19 mouse cellular contexts compared by ENCODE assay signal in genomic region chr1:131195653-131196052, GRCm38 (mm10). TPM values are rescaled to one million over a fixed set of nuclear protein-coding genes. Genes with fewer than 3 reads are reported as not detected.
DNase-seq lines count a peak whose midpoint lies in the region; ATAC-seq and TF ChIP-seq lines count a peak whose summit lies in the region.
"Had no signal": no experiment of that assay in that cellular context is flagged by ENCODE, and none has a peak within 500 bp of the region (broad histone marks: within the 10 kb centered on the region; RNA-seq: fewer than 3 reads in every experiment).

No protein-coding gene starts in this region.

- no peaks in the 10 kb centered on the region for H3K27me3 ChIP-seq in intestine, embryonic 14.5 days (replicated peaks; ENCODE audit: control insufficient read depth, insufficient read depth, low read length)
- H3K27me3 ChIP-seq in intestine, embryonic 16.5 days (replicated peaks; ENCODE audit: control insufficient read depth, insufficient read depth, low read length): no peaks in the 10 kb centered on the region
- H3K27me3 ChIP-seq in stomach, embryonic 14.5 days (ENCODE audit: control insufficient read depth, insufficient read depth, low read length): no peaks in the 10 kb centered on the region
- no peaks in the 10 kb centered on the region for H3K27me3 ChIP-seq in forebrain, postnatal 0 days (ENCODE audit: insufficient read depth, low read length)
- H3K27me3 ChIP-seq: embryonic facial prominence, embryonic 12.5 days; forebrain, embryonic 12.5 days; heart, embryonic 13.5 days had no signal

- no peaks in the 10 kb centered on the region for H3K9me3 ChIP-seq in intestine, embryonic 14.5 days (ENCODE audit: control insufficient read depth, low read length)
- H3K9me3 ChIP-seq in intestine, embryonic 16.5 days (ENCODE audit: control insufficient read depth, low read length): no peaks in the 10 kb centered on the region
- H3K9me3 ChIP-seq in stomach, embryonic 14.5 days (ENCODE audit: control insufficient read depth, low read depth, low read length): no peaks in the 10 kb centered on the region
- no peaks in the 10 kb centered on the region for H3K9me3 ChIP-seq in forebrain, postnatal 0 days (ENCODE audit: low read length)
- H3K9me3 ChIP-seq: embryonic facial prominence, embryonic 12.5 days; forebrain, embryonic 12.5 days; heart, embryonic 13.5 days; hindbrain, embryonic 12.5 days had no signal

- peaks cover 9% of the 10 kb centered on the region; the same call in 1 of the 2 replicates for H3K4me1 ChIP-seq in intestine, embryonic 14.5 days (replicated peaks; ENCODE audit: control insufficient read depth, insufficient read depth, low read length)
- peaks cover 8% of the 10 kb centered on the region; the same call in 1 of the 2 replicates for H3K4me1 ChIP-seq in intestine, embryonic 16.5 days (ENCODE audit: control insufficient read depth, insufficient read depth, low read length)
- peaks cover 14% of the 10 kb centered on the region for H3K4me1 ChIP-seq in stomach, embryonic 14.5 days (ENCODE audit: control insufficient read depth, insufficient read depth, low read length)
- no peaks in the 10 kb centered on the region for H3K4me1 ChIP-seq in forebrain, postnatal 0 days (ENCODE audit: insufficient read depth)
- H3K4me1 ChIP-seq: forebrain, embryonic 12.5 days; hindbrain, embryonic 12.5 days had no signal

- no peaks in the 10 kb centered on the region for H3K36me3 ChIP-seq in intestine, embryonic 14.5 days (ENCODE audit: control insufficient read depth, insufficient read depth, low read length)
- no peaks in the 10 kb centered on the region for H3K36me3 ChIP-seq in intestine, embryonic 16.5 days (ENCODE audit: control insufficient read depth, insufficient read depth, low read length)
- no peaks in the 10 kb centered on the region for H3K36me3 ChIP-seq in stomach, embryonic 14.5 days (ENCODE audit: control insufficient read depth, insufficient read depth, low read length)
- no peaks in the 10 kb centered on the region for H3K36me3 ChIP-seq in forebrain, postnatal 0 days (ENCODE audit: insufficient read depth)
- H3K36me3 ChIP-seq: embryonic facial prominence, embryonic 12.5 days; forebrain, embryonic 12.5 days; heart, embryonic 13.5 days; hindbrain, embryonic 12.5 days had no signal

- no peak overlapping the region for H3K4me2 ChIP-seq in intestine, embryonic 14.5 days (ENCODE audit: low read length)
- H3K4me2 ChIP-seq in intestine, embryonic 16.5 days (ENCODE audit: low read depth, low read length): no peak overlapping the region
- no peak overlapping the region for H3K4me2 ChIP-seq in stomach, embryonic 14.5 days (replicated peaks; ENCODE audit: low read depth, low read length)
- H3K4me2 ChIP-seq in forebrain, postnatal 0 days (ENCODE audit: low read depth): no peak overlapping the region
- H3K4me2 ChIP-seq: embryonic facial prominence, embryonic 12.5 days; forebrain, embryonic 12.5 days; heart, embryonic 13.5 days; hindbrain, embryonic 12.5 days had no signal

- no peak for ATAC-seq in intestine, embryonic 14.5 days (replicated peaks; ENCODE audit: low FRiP score, low TSS enrichment, low read depth)
- ATAC-seq in intestine, embryonic 16.5 days: no peak
- ATAC-seq in stomach, embryonic 14.5 days (ENCODE audit: insufficient number of reproducible peaks, insufficient read depth, low FRiP score, low read depth): no peak
- no peak for ATAC-seq in forebrain, postnatal 0 days
- ATAC-seq: forebrain, embryonic 16.5 days had no signal

- DNase-seq in intestine, embryonic 14.5 days (ENCODE audit: low spot score): no peak
- peak; percentile 19 for DNase-seq in ovary, postnatal 36 days (ENCODE audit: low spot score)
- no peak for DNase-seq in ovary, adult 18-20 months (ENCODE audit: low spot score)
- no peak for DNase-seq in forebrain, postnatal 0 days
- no peak for DNase-seq in frontal cortex, postnatal 10 days (ENCODE audit: low spot score in 2 of 2)
- DNase-seq: adrenal gland, postnatal 10 days; cerebellum, adult 11 months; cerebellum, adult 8-10 months; cerebellum, postnatal 25 days; gastrocnemius, adult 2 months; gastrocnemius, postnatal 25 days; heart, postnatal 4 days had no signal

- TF ChIP-seq CTCF in forebrain, postnatal 0 days (IDR thresholded peaks at IDR 0.05; ENCODE audit: low read depth): no peak

- no peak overlapping the region for H3K4me3 ChIP-seq in intestine, embryonic 14.5 days (ENCODE audit: low read depth, low read length)
- no peak overlapping the region for H3K4me3 ChIP-seq in intestine, embryonic 16.5 days (ENCODE audit: low read length)
- no peak overlapping the region for H3K4me3 ChIP-seq in stomach, embryonic 14.5 days (ENCODE audit: low read depth, low read length)
- no peak overlapping the region for H3K4me3 ChIP-seq in forebrain, postnatal 0 days (ENCODE audit: low read depth, low read length)
- H3K4me3 ChIP-seq: embryonic facial prominence, embryonic 12.5 days; forebrain, embryonic 12.5 days; gastrocnemius, adult 2 months; heart, embryonic 13.5 days; hindbrain, embryonic 12.5 days had no signal

- 70% methylated on average over 7 of the region's 7 CpGs for WGBS in intestine, embryonic 14.5 days
- 75% methylated on average over 7 of the region's 7 CpGs for WGBS in intestine, embryonic 16.5 days
- WGBS in stomach, embryonic 14.5 days: 71% methylated on average over 7 of the region's 7 CpGs
- WGBS in forebrain, postnatal 0 days: 86% methylated on average over 7 of the region's 7 CpGs

- no peak overlapping the region for H3K9ac ChIP-seq in intestine, embryonic 14.5 days (ENCODE audit: low read length)
- no peak overlapping the region for H3K9ac ChIP-seq in intestine, embryonic 16.5 days (ENCODE audit: low read depth, low read length)
- H3K9ac ChIP-seq in stomach, embryonic 14.5 days (replicated peaks; ENCODE audit: low read depth, low read length): no peak overlapping the region
- H3K9ac ChIP-seq in forebrain, postnatal 0 days: no peak overlapping the region
- H3K9ac ChIP-seq: embryonic facial prominence, embryonic 12.5 days; forebrain, embryonic 12.5 days; heart, embryonic 13.5 days; hindbrain, embryonic 12.5 days had no signal

- H3K27ac ChIP-seq in intestine, embryonic 14.5 days (ENCODE audit: low read depth): peak overlapping the region; percentile 9; the same call in 1 of the 2 replicates
- no peak overlapping the region for H3K27ac ChIP-seq in intestine, embryonic 16.5 days (ENCODE audit: low read length)
- peak overlapping the region; percentile 83 for H3K27ac ChIP-seq in stomach, embryonic 14.5 days (ENCODE audit: low read length)
- no peak overlapping the region for H3K27ac ChIP-seq in forebrain, postnatal 0 days (ENCODE audit: low read depth, low read length)
- H3K27ac ChIP-seq: embryonic facial prominence, embryonic 12.5 days; forebrain, embryonic 12.5 days; gastrocnemius, adult 2 months; heart, embryonic 13.5 days; hindbrain, embryonic 12.5 days had no signal

RNA-seq across cellular contexts. Expression of gene Eif2d, which starts 42.7 kb away (rescaled TPM):
- polyA plus RNA-seq in intestine, embryonic 14.5 days (2014; fragmentation: Nextera tagmentation; extraction: Ambion mirVana): 62.8 and 66.0 TPM in 2 replicates
- polyA plus RNA-seq in intestine, embryonic 16.5 days (2015; fragmentation: Nextera tagmentation; extraction: Ambion mirVana): 53.8 and 58.0 TPM in 2 replicates
- 67.5 and 71.9 TPM in 2 replicates for polyA plus RNA-seq in stomach, embryonic 14.5 days (2014; fragmentation: Nextera tagmentation; extraction: Ambion mirVana)
- total RNA-seq in forebrain, postnatal 0 days (2014; rRNA removed): 38.5 and 41.6 TPM in 2 replicates
- polyA plus RNA-seq in forebrain, postnatal 0 days (2015; fragmentation: Nextera tagmentation; extraction: Ambion mirVana): 49.3 and 49.8 TPM in 2 replicates

RNA-seq across cellular contexts. Expression of gene Rassf5, which starts 49.4 kb away (rescaled TPM):
- 2.7 and 2.9 TPM in 2 replicates for polyA plus RNA-seq in intestine, embryonic 14.5 days (2014; fragmentation: Nextera tagmentation; extraction: Ambion mirVana)
- polyA plus RNA-seq in intestine, embryonic 16.5 days (2015; fragmentation: Nextera tagmentation; extraction: Ambion mirVana): 3.5 and 4.1 TPM in 2 replicates
- polyA plus RNA-seq in stomach, embryonic 14.5 days (2014; fragmentation: Nextera tagmentation; extraction: Ambion mirVana): 3.6 and 3.8 TPM in 2 replicates
- total RNA-seq in forebrain, postnatal 0 days (2014; rRNA removed): 2.2 and 6.7 TPM in 2 replicates
- polyA plus RNA-seq in forebrain, postnatal 0 days (2015; fragmentation: Nextera tagmentation; extraction: Ambion mirVana): 1.6 and 2.7 TPM in 2 replicates

RNA-seq across cellular contexts. Expression of gene Dyrk3, which starts 57.5 kb away (rescaled TPM):
- 5.6 and 5.7 TPM in 2 replicates for polyA plus RNA-seq in intestine, embryonic 14.5 days (2014; fragmentation: Nextera tagmentation; extraction: Ambion mirVana)
- 2.3 and 2.4 TPM in 2 replicates for polyA plus RNA-seq in intestine, embryonic 16.5 days (2015; fragmentation: Nextera tagmentation; extraction: Ambion mirVana)
- polyA plus RNA-seq in stomach, embryonic 14.5 days (2014; fragmentation: Nextera tagmentation; extraction: Ambion mirVana): 3.5 and 4.6 TPM in 2 replicates
- total RNA-seq in forebrain, postnatal 0 days (2014; rRNA removed): 14.3 and 16.9 TPM in 2 replicates
- polyA plus RNA-seq in forebrain, postnatal 0 days (2015; fragmentation: Nextera tagmentation; extraction: Ambion mirVana): 17.7 and 19.1 TPM in 2 replicates
- total RNA-seq: gastrocnemius, adult 2 months; gastrocnemius, postnatal 25 days had no signal

Comparison
In these comparisons a context has a peak if more than half of its experiments do, and no peak if none do; other contexts are left out.
1. H3K27ac ChIP-seq: peak in intestine, embryonic 14.5 days (single experiment) and stomach, embryonic 14.5 days (single experiment); none in intestine, embryonic 16.5 days (single experiment) and forebrain, postnatal 0 days (single experiment).